Mouse (Mus musculus) thymus, postnatal 4 days (tissue): ENCODE results near the gene Gm49027.

Experiments
- DNase-seq: peaks from one replicate; pipeline ENCODE4 v3.0.0; 2021

Gm49027 gene

GRCm38 (mm10) chr5:123499717-123500116 is 25.6 kb downstream of the Gm49027 start:
- peak; percentile 64 for DNase-seq

GRCm38 (mm10) chr5:123489935-123490334 is 35.4 kb downstream of the Gm49027 start:
- DNase-seq, result no peak

- DNase-seq, result peak; percentile 41
Measured at GRCm38 (mm10) chr5:123489112-123489785, 36.0 kb downstream of the Gm49027 start, which contains the start of the genes Lrrc43 and Il31. Gene Lrrc43, plus strand, starts transcription at chr5:123489305. Gene Il31, minus strand, starts transcription at chr5:123489489.

GRCm38 (mm10) chr5:123487659-123488395 is 37.5 kb downstream of the Gm49027 start:
- no peak for DNase-seq

GRCm38 (mm10) chr5:123473817-123474216 is 51.5 kb downstream of the Gm49027 start:
- no peak for DNase-seq

GRCm38 (mm10) chr5:123470784-123471400 is 54.4 kb downstream of the Gm49027 start:
- no peak for DNase-seq

- no peak for DNase-seq
Measured at GRCm38 (mm10) chr5:123464638-123465037, 60.6 kb downstream of the Gm49027 start.
